Mouse (Mus musculus): ENCODE measurements around the gene 1600014C23Rik. TPM values are rescaled to one million over a fixed set of nuclear protein-coding genes. Genes with fewer than 3 reads are reported as not detected.

1600014C23Rik gene
- polyA plus RNA-seq (2014; fragmentation: Illumina TruSeq; extraction: RNeasy Lipid Tissue Mini Kit (QIAGEN cat#74804)): not detected

GRCm38 (mm10) chr17:45733735-45734301 lies at the start of gene 1600014C23Rik:
TSS of gene 1600014C23Rik (minus strand) at chr17:45733844.

GRCm38 (mm10) chr17:45686716-45687115 lies 46.9 kb downstream of the 1600014C23Rik start, which contains the start of gene Tmem63b:
TSS of gene Tmem63b (minus strand) at chr17:45686905.

GRCm38 (mm10) chr17:45686093-45686619 lies 47.5 kb downstream of the 1600014C23Rik start, which contains the start of gene Mrpl14:
TSS of gene Mrpl14 (plus strand) at chr17:45686322.

Other genes starting within 250 kb of the 1600014C23Rik start
- not detected for gene Aars2, start 227.0 kb downstream of the 1600014C23Rik start, polyA plus RNA-seq (2014; fragmentation: Illumina TruSeq; extraction: RNeasy Lipid Tissue Mini Kit (QIAGEN cat#74804))
- gene Tcte1, start 210.4 kb downstream of the 1600014C23Rik start, polyA plus RNA-seq (2014; fragmentation: Illumina TruSeq; extraction: RNeasy Lipid Tissue Mini Kit (QIAGEN cat#74804)): 1.5 TPM
- gene Tmem151b, start 184.2 kb downstream of the 1600014C23Rik start, polyA plus RNA-seq (2014; fragmentation: Illumina TruSeq; extraction: RNeasy Lipid Tissue Mini Kit (QIAGEN cat#74804)): 0.46 TPM
- gene Nfkbie, start 178.1 kb downstream of the 1600014C23Rik start, polyA plus RNA-seq (2014; fragmentation: Illumina TruSeq; extraction: RNeasy Lipid Tissue Mini Kit (QIAGEN cat#74804)): 1.00 TPM
- gene Slc35b2, start 170.0 kb downstream of the 1600014C23Rik start, polyA plus RNA-seq (2014; fragmentation: Illumina TruSeq; extraction: RNeasy Lipid Tissue Mini Kit (QIAGEN cat#74804)): 3.2 TPM
- gene Hsp90ab1, start 160.6 kb downstream of the 1600014C23Rik start, polyA plus RNA-seq (2014; fragmentation: Illumina TruSeq; extraction: RNeasy Lipid Tissue Mini Kit (QIAGEN cat#74804)): 3,146 TPM
- gene Slc29a1, start 134.2 kb downstream of the 1600014C23Rik start, polyA plus RNA-seq (2014; fragmentation: Illumina TruSeq; extraction: RNeasy Lipid Tissue Mini Kit (QIAGEN cat#74804)): 9.0 TPM
- not detected for gene Mymx, start 131.7 kb downstream of the 1600014C23Rik start, polyA plus RNA-seq (2014; fragmentation: Illumina TruSeq; extraction: RNeasy Lipid Tissue Mini Kit (QIAGEN cat#74804))
- gene Capn11, start 74.5 kb downstream of the 1600014C23Rik start, polyA plus RNA-seq (2014; fragmentation: Illumina TruSeq; extraction: RNeasy Lipid Tissue Mini Kit (QIAGEN cat#74804)): 0.29 TPM
- gene Mrpl14, start 47.5 kb downstream of the 1600014C23Rik start, polyA plus RNA-seq (2014; fragmentation: Illumina TruSeq; extraction: RNeasy Lipid Tissue Mini Kit (QIAGEN cat#74804)): 1.3 TPM
- 4.7 TPM for gene Tmem63b, start 46.9 kb downstream of the 1600014C23Rik start, polyA plus RNA-seq (2014; fragmentation: Illumina TruSeq; extraction: RNeasy Lipid Tissue Mini Kit (QIAGEN cat#74804))

Measured in ovary, adult 10 weeks (tissue).